Comparison of ENCODE assay signal across 8 mouse cellular contexts in the genomic region with DNA sequence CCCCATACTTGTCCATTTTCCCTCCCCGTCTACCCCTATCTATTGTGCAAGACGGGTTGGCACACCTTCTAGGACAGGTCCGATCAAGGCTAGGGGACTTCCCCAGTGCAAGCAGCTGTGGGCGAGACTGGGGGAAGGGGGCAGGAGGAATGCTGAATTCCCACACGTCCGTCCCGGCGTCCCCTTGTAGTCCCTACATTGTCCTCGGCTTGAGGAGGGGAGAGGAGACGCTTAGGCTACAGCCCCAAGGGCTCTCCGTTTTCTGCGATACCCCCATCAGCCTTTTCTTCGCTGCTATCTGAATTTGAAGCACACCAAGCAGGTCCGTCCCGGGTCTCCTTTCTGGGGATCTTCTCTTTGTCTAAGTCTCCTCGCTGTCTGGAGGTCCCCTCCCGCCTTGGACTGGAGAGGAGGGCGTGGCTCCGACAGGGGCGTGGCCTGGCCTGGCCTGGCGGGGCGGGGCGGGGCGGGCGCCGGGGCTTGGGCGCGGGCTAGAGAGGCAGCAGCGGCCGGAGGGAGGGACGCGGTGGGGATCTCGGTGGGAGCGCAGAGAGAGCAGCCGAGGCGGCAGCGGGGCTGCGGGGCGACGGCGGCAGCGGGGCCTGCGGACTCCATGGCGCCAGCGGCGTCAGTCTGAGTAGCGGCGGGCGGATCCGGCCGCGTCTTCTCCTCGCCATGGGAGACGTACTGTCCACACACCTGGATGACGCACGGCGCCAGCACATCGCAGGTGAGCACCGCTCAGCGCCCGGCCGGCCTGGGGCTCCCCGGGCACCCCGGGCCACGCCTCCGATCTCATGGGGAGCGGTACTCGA. TPM values are rescaled to one million over a fixed set of nuclear protein-coding genes. Genes with fewer than 3 reads are reported as not detected.
DNase-seq lines count a peak whose midpoint lies in the region; ATAC-seq lines count a peak whose summit lies in the region.

Gene Fam129b, plus strand, starts transcription at position 440 of the 815 bp plus-strand sequence.

- H3K4me1 ChIP-seq in hindbrain, embryonic 13.5 days (replicated peaks): peaks cover 64% of the 10 kb centered on the region

- DNase-seq in ZHBTc4 (ENCODE audit: low read depth, low spot score): peak; percentile 94
- peak; percentile 86 to 92 for DNase-seq in cerebellum, postnatal 25 days
- peak; percentile 46 to 58 for DNase-seq in frontal cortex, postnatal 25 days (ENCODE audit: low spot score in 2 of 2)
- peak; percentile 47 to 56 for DNase-seq in layer of hippocampus, postnatal 25 days (ENCODE audit: extremely low spot score in 1 of 2, low spot score in 1 of 2)
- DNase-seq in lung, postnatal 14 days: peak; percentile 93
- DNase-seq in ovary, postnatal 36 days (ENCODE audit: low spot score): peak; percentile 88
- DNase-seq in thymus, postnatal 36 days: peak; percentile 67 to 70

- H3K4me2 ChIP-seq in hindbrain, embryonic 13.5 days: peak within 1 kb of the TSS; percentile 97

- H3K9me3 ChIP-seq in hindbrain, embryonic 13.5 days: no peaks in the 10 kb centered on the region

- peak within 1 kb of the TSS; percentile 97 for H3K9ac ChIP-seq in hindbrain, embryonic 13.5 days

- WGBS in hindbrain, embryonic 13.5 days: under 1% methylated on average over 57 of the region's 68 CpGs

- ATAC-seq in hindbrain, embryonic 13.5 days (ENCODE audit: low FRiP score): peak; percentile 88

- peak within 1 kb of the TSS; percentile 87 for H3K4me3 ChIP-seq in hindbrain, embryonic 13.5 days

- H3K27me3 ChIP-seq in hindbrain, embryonic 13.5 days: no peaks in the 10 kb centered on the region

- H3K36me3 ChIP-seq in hindbrain, embryonic 13.5 days: no peaks in the 10 kb centered on the region

- H3K27ac ChIP-seq in hindbrain, embryonic 13.5 days: peak within 1 kb of the TSS; percentile 97

RNA-seq across cellular contexts. Expression of gene Fam129b, which starts in this region (rescaled TPM):
- 31.6 and 32.4 TPM in 2 replicates for polyA plus RNA-seq in hindbrain, embryonic 13.5 days (2015; fragmentation: Nextera tagmentation; extraction: Ambion mirVana)
- 10 to 100 TPM; 15.1 to 15.7 TPM for total RNA-seq in layer of hippocampus, postnatal 25 days (2021)

Comparison
In these comparisons a context has a peak if more than half of its experiments do, and no peak if none do; other contexts are left out.
1. Peak in every context shown above with its lines: DNase-seq, ATAC-seq, H3K4me3 ChIP-seq and H3K27ac ChIP-seq.